25 mouse cellular contexts compared by ENCODE assay signal in the genomic region with DNA sequence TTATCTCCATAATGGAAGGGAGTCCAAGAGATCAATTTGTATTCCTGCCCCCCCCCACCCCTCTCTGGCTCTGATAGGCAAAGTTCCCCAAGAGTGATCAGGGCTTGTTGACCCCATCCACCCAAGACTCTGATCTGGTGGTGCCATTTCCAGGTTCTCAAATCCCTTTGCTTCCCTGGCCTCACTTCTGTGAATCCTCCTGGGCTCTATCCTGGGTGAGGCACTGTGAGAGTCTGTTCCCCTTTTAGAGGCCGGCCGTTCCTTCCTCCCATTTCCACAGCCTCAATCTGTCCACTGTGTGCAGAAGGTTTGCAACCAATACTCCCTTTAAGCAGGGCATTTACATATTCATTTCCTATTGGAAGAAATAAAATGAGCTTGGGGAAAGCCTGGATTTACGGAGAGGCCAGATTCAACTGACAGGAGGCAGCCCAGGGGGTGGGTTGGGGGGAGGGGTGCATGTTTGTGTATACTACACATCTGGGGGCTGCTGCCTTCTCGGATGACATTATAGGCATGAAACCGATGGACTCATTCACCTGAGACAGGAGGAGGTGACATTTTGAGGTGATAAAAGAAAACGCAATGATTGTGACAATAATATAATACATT.
DNase-seq lines count a peak whose midpoint lies in the region; ATAC-seq lines count a peak whose summit lies in the region.
"Had no signal": no experiment of that assay in that cellular context is flagged by ENCODE, and none has a peak within 500 bp of the region (broad histone marks: within the 10 kb centered on the region; RNA-seq: fewer than 3 reads in every experiment).

No protein-coding gene starts in this region.

- no peaks in the 10 kb centered on the region for H3K9me3 ChIP-seq in forebrain, embryonic 14.5 days (replicated peaks; ENCODE audit: control insufficient read depth, low read length)
- no peaks in the 10 kb centered on the region for H3K9me3 ChIP-seq in forebrain, embryonic 12.5 days
- H3K9me3 ChIP-seq in hindbrain, embryonic 14.5 days (ENCODE audit: control insufficient read depth, low read length): no peaks in the 10 kb centered on the region
- H3K9me3 ChIP-seq in hindbrain, embryonic 11.5 days (ENCODE audit: control insufficient read depth, low read length): no peaks in the 10 kb centered on the region
- no peaks in the 10 kb centered on the region for H3K9me3 ChIP-seq in neural tube, embryonic 13.5 days
- H3K9me3 ChIP-seq in liver, embryonic 11.5 days (ENCODE audit: control insufficient read depth, low read length): no peaks in the 10 kb centered on the region
- H3K9me3 ChIP-seq: G1E; limb, embryonic 12.5 days; liver, embryonic 13.5 days had no signal

- DNase-seq in forebrain, embryonic 14.5 days (ENCODE audit: low spot score): no peak
- DNase-seq in hindbrain, embryonic 14.5 days (ENCODE audit: low spot score): no peak
- DNase-seq in hindbrain, embryonic 11.5 days (ENCODE audit: low spot score): no peak
- no peak for DNase-seq in neural tube, embryonic 10.5 days (ENCODE audit: extremely low spot score, low spot score)
- no peak for DNase-seq in gastrocnemius, postnatal 36 days
- DNase-seq in liver, embryonic 11.5 days (ENCODE audit: low spot score): no peak
- DNase-seq: adrenal gland, postnatal 14 days; cerebellum, adult 11 months; cerebellum, postnatal 14 days; embryo, embryonic 11 days; gastrocnemius, adult 2 months; heart, postnatal 4 days; liver, embryonic 13.5 days; lung, embryonic 14.5 days; lung, postnatal 36 days; right cerebral cortex, postnatal 14 days; spleen, adult 18-20 months; thymus, postnatal 36 days had no signal

- H3K4me1 ChIP-seq in forebrain, embryonic 14.5 days (ENCODE audit: control insufficient read depth, insufficient read depth, low read length): peaks cover 12% of the 10 kb centered on the region
- peaks cover 15% of the 10 kb centered on the region; the same call in 1 of the 2 replicates for H3K4me1 ChIP-seq in forebrain, embryonic 12.5 days
- H3K4me1 ChIP-seq in hindbrain, embryonic 14.5 days (replicated peaks; ENCODE audit: control insufficient read depth, insufficient read depth, low read length): peaks cover 27% of the 10 kb centered on the region
- H3K4me1 ChIP-seq in hindbrain, embryonic 11.5 days (replicated peaks; ENCODE audit: control insufficient read depth, insufficient read depth, low read length): no peaks in the 10 kb centered on the region
- H3K4me1 ChIP-seq in neural tube, embryonic 13.5 days (replicated peaks): peaks cover 28% of the 10 kb centered on the region
- no peaks in the 10 kb centered on the region for H3K4me1 ChIP-seq in liver, embryonic 11.5 days (replicated peaks; ENCODE audit: control insufficient read depth, insufficient read depth, low read length)
- H3K4me1 ChIP-seq: limb, embryonic 12.5 days; liver, embryonic 13.5 days had no signal

- H3K9ac ChIP-seq in forebrain, embryonic 14.5 days (ENCODE audit: low read length): no peak overlapping the region
- no peak overlapping the region for H3K9ac ChIP-seq in forebrain, embryonic 12.5 days
- no peak overlapping the region for H3K9ac ChIP-seq in hindbrain, embryonic 14.5 days
- no peak overlapping the region for H3K9ac ChIP-seq in hindbrain, embryonic 11.5 days (ENCODE audit: low read depth, low read length)
- H3K9ac ChIP-seq in neural tube, embryonic 13.5 days: no peak overlapping the region
- no peak overlapping the region for H3K9ac ChIP-seq in liver, embryonic 11.5 days (ENCODE audit: low read depth, low read length)
- H3K9ac ChIP-seq: limb, embryonic 12.5 days; liver, embryonic 13.5 days; lung, embryonic 14.5 days had no signal

- no peaks in the 10 kb centered on the region for H3K27me3 ChIP-seq in forebrain, embryonic 14.5 days (replicated peaks; ENCODE audit: control insufficient read depth, insufficient read depth, low read length)
- no peaks in the 10 kb centered on the region for H3K27me3 ChIP-seq in forebrain, embryonic 12.5 days
- no peaks in the 10 kb centered on the region for H3K27me3 ChIP-seq in hindbrain, embryonic 14.5 days (ENCODE audit: control insufficient read depth, insufficient read depth, low read length)
- no peaks in the 10 kb centered on the region for H3K27me3 ChIP-seq in hindbrain, embryonic 11.5 days (ENCODE audit: control insufficient read depth, insufficient read depth, low read length)
- no peaks in the 10 kb centered on the region for H3K27me3 ChIP-seq in neural tube, embryonic 13.5 days
- H3K27me3 ChIP-seq in liver, embryonic 11.5 days (replicated peaks; ENCODE audit: control insufficient read depth, insufficient read depth, low read length): no peaks in the 10 kb centered on the region
- H3K27me3 ChIP-seq: liver, embryonic 13.5 days had no signal

- no peak overlapping the region for H3K4me2 ChIP-seq in forebrain, embryonic 14.5 days (ENCODE audit: low read length)
- no peak overlapping the region for H3K4me2 ChIP-seq in forebrain, embryonic 12.5 days
- no peak overlapping the region for H3K4me2 ChIP-seq in hindbrain, embryonic 14.5 days (replicated peaks)
- no peak overlapping the region for H3K4me2 ChIP-seq in hindbrain, embryonic 11.5 days (replicated peaks; ENCODE audit: low read depth, low read length)
- H3K4me2 ChIP-seq in neural tube, embryonic 13.5 days: no peak overlapping the region
- no peak overlapping the region for H3K4me2 ChIP-seq in liver, embryonic 11.5 days
- H3K4me2 ChIP-seq: limb, embryonic 12.5 days; liver, embryonic 13.5 days; lung, embryonic 14.5 days had no signal

- H3K36me3 ChIP-seq in forebrain, embryonic 14.5 days (ENCODE audit: control insufficient read depth, insufficient read depth, low read length): no peaks in the 10 kb centered on the region
- no peaks in the 10 kb centered on the region for H3K36me3 ChIP-seq in forebrain, embryonic 12.5 days (replicated peaks)
- H3K36me3 ChIP-seq in hindbrain, embryonic 14.5 days (replicated peaks; ENCODE audit: control insufficient read depth, insufficient read depth): no peaks in the 10 kb centered on the region
- no peaks in the 10 kb centered on the region for H3K36me3 ChIP-seq in hindbrain, embryonic 11.5 days (ENCODE audit: control insufficient read depth, insufficient read depth, low read length)
- H3K36me3 ChIP-seq in neural tube, embryonic 13.5 days: no peaks in the 10 kb centered on the region
- no peaks in the 10 kb centered on the region for H3K36me3 ChIP-seq in liver, embryonic 11.5 days (ENCODE audit: control insufficient read depth, insufficient read depth, low read length)
- H3K36me3 ChIP-seq: G1E; limb, embryonic 12.5 days; liver, embryonic 13.5 days had no signal

- 41% methylated on average over 6 of the region's 6 CpGs for WGBS in forebrain, embryonic 14.5 days
- WGBS in forebrain, embryonic 12.5 days: 45% methylated on average over 6 of the region's 6 CpGs
- WGBS in hindbrain, embryonic 14.5 days: 44% methylated on average over 6 of the region's 6 CpGs
- WGBS in hindbrain, embryonic 11.5 days: 47% methylated on average over 6 of the region's 6 CpGs
- WGBS in neural tube, embryonic 13.5 days: 33% methylated on average over 6 of the region's 6 CpGs
- WGBS in liver, embryonic 11.5 days: 40% methylated on average over 6 of the region's 6 CpGs

- peak overlapping the region; percentile 6; the same call in 1 of the 2 replicates for H3K27ac ChIP-seq in forebrain, embryonic 14.5 days (ENCODE audit: low read depth, low read length)
- H3K27ac ChIP-seq in forebrain, embryonic 12.5 days: no peak overlapping the region
- peak overlapping the region; percentile 33; the same call in 1 of the 2 replicates for H3K27ac ChIP-seq in hindbrain, embryonic 14.5 days
- no peak overlapping the region for H3K27ac ChIP-seq in hindbrain, embryonic 11.5 days (ENCODE audit: low read depth, low read length)
- H3K27ac ChIP-seq in neural tube, embryonic 13.5 days (replicated peaks): peak overlapping the region; percentile 64
- no peak overlapping the region for H3K27ac ChIP-seq in liver, embryonic 11.5 days (ENCODE audit: low read depth, low read length)
- H3K27ac ChIP-seq: gastrocnemius, adult 2 months; limb, embryonic 12.5 days; liver, embryonic 13.5 days had no signal

- H3K4me3 ChIP-seq in forebrain, embryonic 14.5 days (ENCODE audit: low read depth, low read length): no peak overlapping the region
- H3K4me3 ChIP-seq in forebrain, embryonic 12.5 days (replicated peaks): no peak overlapping the region
- no peak overlapping the region for H3K4me3 ChIP-seq in hindbrain, embryonic 14.5 days (replicated peaks; ENCODE audit: low read length)
- H3K4me3 ChIP-seq in hindbrain, embryonic 11.5 days (ENCODE audit: low read depth, low read length): no peak overlapping the region
- no peak overlapping the region for H3K4me3 ChIP-seq in neural tube, embryonic 13.5 days
- no peak overlapping the region for H3K4me3 ChIP-seq in liver, embryonic 11.5 days (ENCODE audit: low read depth, low read length)
- H3K4me3 ChIP-seq: gastrocnemius, adult 2 months; limb, embryonic 12.5 days; liver, embryonic 13.5 days; myocyte had no signal

- ATAC-seq in forebrain, embryonic 14.5 days: no peak
- no peak for ATAC-seq in forebrain, embryonic 12.5 days (ENCODE audit: low FRiP score)
- no peak for ATAC-seq in hindbrain, embryonic 14.5 days (ENCODE audit: low FRiP score)
- ATAC-seq in hindbrain, embryonic 11.5 days (ENCODE audit: low FRiP score): no peak
- ATAC-seq in neural tube, embryonic 13.5 days (ENCODE audit: low read depth): peak; percentile 46; the same call in 1 of the 2 replicates
- no peak for ATAC-seq in liver, embryonic 11.5 days (replicated peaks; ENCODE audit: low FRiP score)
- ATAC-seq: activated CD4-positive, CD25-positive, alpha-beta regulatory T cell, adult 4 months; intestine, embryonic 16.5 days had no signal

- intact Hi-C loops in gastrocnemius, postnatal 36 days (cut with DNase I): no loop called here

Comparison
In these comparisons a context has a peak if more than half of its experiments do, and no peak if none do; other contexts are left out.
1. H3K27ac ChIP-seq: peak in forebrain, embryonic 14.5 days (single experiment), hindbrain, embryonic 14.5 days (single experiment) and neural tube, embryonic 13.5 days (single experiment); none in forebrain, embryonic 12.5 days (single experiment), hindbrain, embryonic 11.5 days (single experiment) and liver, embryonic 11.5 days (single experiment).